Mouse (Mus musculus) liver, adult 2 months (tissue): ENCODE measurements around the gene Dpm3.

Experiments
- CTCF ChIP-seq: fragments of 200-500 bp; IDR thresholded peaks from 2 replicates; pipeline ENCODE4 v1.5.1; 2011; ENCODE audit warnings: low read depth, low read length, control low read depth
- POLR2A ChIP-seq: fragments of 200-500 bp; IDR thresholded peaks from 2 replicates; pipeline ENCODE4 v1.6.1; 2011; ENCODE audit warnings: low read length, control low read depth; ENCODE audit not compliant: insufficient read depth; ENCODE audit errors: extremely low read depth

GRCm38 (mm10) chr3:89299499-89299898, 40.3 kb downstream of the Dpm3 start:
- TF ChIP-seq CTCF (peak; percentile 23; the same call in 1 of the 2 replicates), POLR2A (no peak)
